Mouse (Mus musculus) testis, adult 2 months (tissue): ENCODE data around the gene Fgf2.

Source experiments
- CTCF ChIP-seq: fragments of 200-500 bp; IDR thresholded peaks from 2 replicates; pipeline ENCODE4 v1.5.1; 2012; ENCODE audit warnings: low read depth, mild to moderate bottlenecking, inconsistent platforms, low read length, moderate library complexity; ENCODE audit not compliant: control insufficient read depth, insufficient read depth, insufficient replicate concordance
- POLR2A ChIP-seq: fragments of 200-500 bp; IDR thresholded peaks from 2 replicates; pipeline ENCODE4 v1.6.1; 2012; ENCODE audit warnings: low read depth, mild to moderate bottlenecking, inconsistent platforms, low read length, moderate library complexity; ENCODE audit not compliant: control insufficient read depth

DNA sequence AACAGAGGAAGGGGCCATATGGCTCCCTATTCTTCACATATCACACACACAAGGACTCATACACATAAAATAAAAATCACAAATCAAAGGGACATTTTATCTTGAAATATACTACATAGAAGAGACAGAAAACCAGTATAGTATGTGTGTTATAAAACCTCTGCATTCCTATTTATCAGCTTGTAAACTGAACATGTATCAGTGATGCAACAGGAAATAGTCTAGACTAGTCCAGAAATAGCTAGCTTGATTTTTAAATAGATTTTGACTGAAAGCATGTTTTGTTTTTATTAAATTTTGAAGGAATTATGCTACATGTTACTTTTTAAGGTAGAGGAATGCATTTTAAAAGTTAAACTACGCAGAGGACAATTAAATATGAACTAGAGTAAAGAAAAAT is 18.2 kb upstream of the Fgf2 start:
- TF ChIP-seq CTCF (no peak), POLR2A (no peak)
